Mouse (Mus musculus) neural tube, embryonic 11.5 days (tissue): Measurements from ENCODE around the gene Mcur1. TPM values are rescaled to one million over a fixed set of nuclear protein-coding genes. Genes with fewer than 3 reads are reported as not detected.

Experiments
- ATAC-seq: fragments of 200-750 bp; cut with Nextera tagmentation; 2 replicates; pipeline ENCODE4 v1.8.0; 2017; ENCODE audit warnings: moderate number of reproducible peaks, mild to moderate bottlenecking, moderate TSS enrichment, moderate library complexity; ENCODE audit not compliant: insufficient read depth, low FRiP score, low TSS enrichment
- DNase-seq: peaks from one replicate; pipeline ENCODE4 v3.0.0-alpha.2; 2015; ENCODE audit warnings: low spot score
- H3K27ac ChIP-seq: fragments of 300-500 bp; sonication (generic); 2 replicates; pipeline ENCODE4 v1.5.1; 2014; ENCODE audit warnings: low read depth, mild to moderate bottlenecking, low read length
- H3K27me3 ChIP-seq: fragments of 300-500 bp; sonication (generic); 2 replicates; pipeline ENCODE4 v1.6.1; 2014; ENCODE audit warnings: mild to moderate bottlenecking, low read length, mixed read lengths; ENCODE audit not compliant: control insufficient read depth, insufficient read depth
- H3K36me3 ChIP-seq: fragments of 300-500 bp; sonication (generic); 2 replicates; pipeline ENCODE4 v1.6.1; 2014; ENCODE audit warnings: mild to moderate bottlenecking, low read length, moderate library complexity, mixed read lengths; ENCODE audit not compliant: control insufficient read depth, insufficient read depth
- H3K4me1 ChIP-seq: fragments of 300-500 bp; sonication (generic); 2 replicates; pipeline ENCODE4 v1.6.1; 2014; ENCODE audit warnings: low read length, mixed read lengths; ENCODE audit not compliant: control insufficient read depth, insufficient read depth
- H3K4me2 ChIP-seq: fragments of 300-500 bp; sonication (generic); 2 replicates; pipeline ENCODE4 v1.6.1; 2014; ENCODE audit warnings: low read depth, mild to moderate bottlenecking, moderate library complexity
- H3K4me3 ChIP-seq: fragments of 300-500 bp; sonication (generic); 2 replicates; pipeline ENCODE4 v1.5.1; 2014; ENCODE audit warnings: low read depth, low read length
- H3K9ac ChIP-seq: fragments of 300-500 bp; sonication (generic); 2 replicates; pipeline ENCODE4 v1.6.1; 2014; ENCODE audit warnings: mild to moderate bottlenecking, low read length
- H3K9me3 ChIP-seq: fragments of 300-500 bp; sonication (generic); 2 replicates; pipeline ENCODE4 v1.6.1; 2016; ENCODE audit warnings: low read length; ENCODE audit not compliant: control insufficient read depth
- WGBS: fragments of 180-500 bp; shearing (Covaris S2); extraction: QIAGEN DNeasy Blood & Tissue Kit; methylation state at CpG from one replicate; pipeline ENCODE4 v1.1.7; 2014; 5-methylcytosine and 5-hydroxymethylcytosine counted together
- polyA plus RNA-seq: library from polyadenylated mRNA; unstranded; fragments of >200 nt; fragmentation: Nextera tagmentation; extraction: Ambion mirVana; gene quantifications from 2 replicates; pipeline ENCODE4 v1.2.1, GENCODE M21; 2014

Mcur1 gene
- polyA plus RNA-seq, 1 experiment from 2014 or later = 14.7 TPM

DNA sequence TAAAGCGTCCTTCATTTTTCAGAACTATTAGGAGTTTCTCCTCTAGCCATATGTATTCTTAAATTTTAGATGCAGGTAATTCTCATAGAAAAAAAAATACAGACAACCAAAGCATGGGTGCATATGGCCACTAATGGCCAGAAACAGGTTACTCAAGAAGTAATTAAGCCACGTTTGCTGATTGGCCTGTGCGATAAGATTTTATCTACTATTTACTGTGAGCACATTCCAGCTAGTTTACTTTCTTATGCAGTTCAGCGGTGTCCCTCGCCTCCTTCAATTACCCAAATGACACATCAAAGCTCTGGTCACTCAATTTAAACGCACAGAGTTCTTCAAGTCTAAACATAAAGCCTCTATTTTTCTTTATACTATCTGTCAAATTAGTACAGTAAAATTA, 1.0 kb downstream of the Mcur1 start:
- H3K27me3 ChIP-seq = no peaks in the 10 kb centered on the region
- DNase-seq (no peak), ATAC-seq (no peak)
- H3K36me3 ChIP-seq = no peaks in the 10 kb centered on the region
- H3K4me3 ChIP-seq = peak overlapping the region; percentile 63
- H3K9me3 ChIP-seq = no peaks in the 10 kb centered on the region
- no peak overlapping the region for H3K9ac ChIP-seq
- peaks cover 2% of the 10 kb centered on the region; the same call in 1 of the 2 replicates for H3K4me1 ChIP-seq
- 36% methylated on average over 6 of the region's 6 CpGs for WGBS
- peak overlapping the region; percentile 80 for H3K4me2 ChIP-seq
- H3K27ac ChIP-seq = no peak overlapping the region

DNA sequence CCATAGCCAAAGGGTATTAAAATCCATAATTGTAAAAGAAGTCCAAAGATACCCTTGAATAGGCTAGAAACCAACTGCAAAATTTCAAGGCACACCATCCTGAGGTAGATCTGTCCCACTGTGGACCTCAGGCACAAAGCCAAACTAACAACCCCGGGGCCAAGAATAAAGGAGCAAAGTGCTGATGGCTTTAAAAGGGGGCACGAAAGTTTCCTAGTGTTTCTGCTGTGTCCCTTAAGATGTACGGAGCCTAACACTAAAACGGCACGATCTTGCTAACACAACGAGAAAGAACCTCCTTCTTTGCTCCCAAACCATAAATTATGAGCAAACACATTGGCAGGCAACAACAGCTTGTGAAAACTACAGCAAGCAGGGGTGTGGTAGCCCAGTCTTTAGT, 1.6 kb downstream of the Mcur1 start:
- WGBS = 64% methylated on average over 6 of the region's 6 CpGs
- Histone ChIP-seq H3K9ac (no peak overlapping the region), H3K4me3 (no peak overlapping the region), H3K4me1 (peaks cover 2% of the 10 kb centered on the region; the same call in 1 of the 2 replicates), H3K27me3 (no peaks in the 10 kb centered on the region), H3K36me3 (no peaks in the 10 kb centered on the region), H3K4me2 (no peak overlapping the region; the same call in 1 of the 2 replicates), H3K9me3 (no peaks in the 10 kb centered on the region), H3K27ac (no peak overlapping the region)
- ATAC-seq (no peak), DNase-seq (no peak)

GRCm38 (mm10) chr13:43556913-43557542, 3.0 kb downstream of the Mcur1 start:
- peaks cover 2% of the 10 kb centered on the region; the same call in 1 of the 2 replicates for H3K4me1 ChIP-seq
- H3K27ac ChIP-seq = no peak overlapping the region
- no peaks in the 10 kb centered on the region for H3K27me3 ChIP-seq
- no peak for ATAC-seq
- H3K4me2 ChIP-seq = no peak overlapping the region
- no peak overlapping the region for H3K4me3 ChIP-seq
- no peaks in the 10 kb centered on the region for H3K36me3 ChIP-seq
- no peak for DNase-seq
- no peaks in the 10 kb centered on the region for H3K9me3 ChIP-seq
- WGBS = 93% methylated on average over 9 of the region's 9 CpGs
- H3K9ac ChIP-seq = no peak overlapping the region

DNA sequence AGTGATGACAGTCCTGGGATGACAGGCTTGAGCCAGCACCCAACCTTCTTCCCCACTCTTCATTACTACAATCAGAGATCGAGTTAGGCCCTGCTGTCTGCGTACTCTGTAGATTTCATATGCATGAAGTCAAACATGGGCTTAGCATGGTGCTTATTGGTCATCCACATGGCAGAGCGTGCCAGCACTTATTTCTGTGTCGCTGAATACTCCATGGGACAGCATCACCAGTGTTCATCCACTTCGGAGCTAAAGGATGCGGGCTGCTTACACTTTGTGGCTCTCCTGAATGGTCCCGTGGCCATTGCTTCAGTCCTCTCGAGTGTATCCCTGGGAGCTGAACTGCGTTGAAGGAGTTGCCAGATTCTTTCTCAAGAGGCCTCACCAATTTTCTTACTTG, 4.7 kb downstream of the Mcur1 start:
- 90% methylated on average over 9 of the region's 9 CpGs for WGBS
- Histone ChIP-seq H3K4me3 (no peak overlapping the region), H3K36me3 (peaks cover 3% of the 10 kb centered on the region; the same call in 1 of the 2 replicates), H3K4me1 (peaks cover 2% of the 10 kb centered on the region; the same call in 1 of the 2 replicates), H3K27ac (no peak overlapping the region), H3K27me3 (no peaks in the 10 kb centered on the region), H3K4me2 (no peak overlapping the region), H3K9ac (no peak overlapping the region), H3K9me3 (no peaks in the 10 kb centered on the region)
- ATAC-seq (no peak), DNase-seq (no peak)

DNA sequence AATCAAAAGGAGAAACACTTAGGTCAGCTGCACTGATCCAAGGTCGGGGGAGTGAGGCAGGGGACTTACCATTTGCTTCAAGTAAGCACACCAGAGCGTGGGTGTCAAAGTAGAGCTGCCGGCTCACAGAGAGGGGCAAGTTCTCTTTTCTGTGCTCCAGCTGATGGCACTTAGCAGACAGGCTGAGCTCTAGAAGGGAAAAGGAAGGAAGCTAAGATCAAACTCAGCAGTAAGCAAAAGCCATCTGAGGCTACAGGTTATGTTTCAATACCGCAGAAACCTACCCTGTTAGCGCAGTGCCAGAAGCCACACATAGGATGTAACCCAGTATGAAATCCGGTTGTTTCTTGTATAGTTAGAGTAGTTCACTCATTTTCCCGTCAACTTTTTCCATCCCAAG, 5.2 kb downstream of the Mcur1 start:
- DNase-seq (no peak), ATAC-seq (no peak)
- H3K4me2 ChIP-seq = no peak overlapping the region
- WGBS = 77% methylated on average over 7 of the region's 7 CpGs
- no peak overlapping the region for H3K27ac ChIP-seq
- no peaks in the 10 kb centered on the region for H3K9me3 ChIP-seq
- H3K36me3 ChIP-seq = peaks cover 6% of the 10 kb centered on the region; the same call in 1 of the 2 replicates
- no peak overlapping the region for H3K9ac ChIP-seq
- H3K4me1 ChIP-seq = peaks cover 2% of the 10 kb centered on the region; the same call in 1 of the 2 replicates
- H3K4me3 ChIP-seq = no peak overlapping the region
- no peaks in the 10 kb centered on the region for H3K27me3 ChIP-seq

- H3K4me2 ChIP-seq = no peak overlapping the region
- peaks cover 7% of the 10 kb centered on the region for H3K36me3 ChIP-seq
- no peaks in the 10 kb centered on the region for H3K9me3 ChIP-seq
- DNase-seq (no peak), ATAC-seq (no peak)
- no peak overlapping the region for H3K9ac ChIP-seq
- 90% methylated on average over 8 of the region's 8 CpGs for WGBS
- no peak overlapping the region for H3K27ac ChIP-seq
- no peaks in the 10 kb centered on the region for H3K4me1 ChIP-seq
- H3K27me3 ChIP-seq = no peaks in the 10 kb centered on the region
- H3K4me3 ChIP-seq = no peak overlapping the region
Observed at GRCm38 (mm10) chr13:43550676-43551075, 9.3 kb downstream of the Mcur1 start.

DNA sequence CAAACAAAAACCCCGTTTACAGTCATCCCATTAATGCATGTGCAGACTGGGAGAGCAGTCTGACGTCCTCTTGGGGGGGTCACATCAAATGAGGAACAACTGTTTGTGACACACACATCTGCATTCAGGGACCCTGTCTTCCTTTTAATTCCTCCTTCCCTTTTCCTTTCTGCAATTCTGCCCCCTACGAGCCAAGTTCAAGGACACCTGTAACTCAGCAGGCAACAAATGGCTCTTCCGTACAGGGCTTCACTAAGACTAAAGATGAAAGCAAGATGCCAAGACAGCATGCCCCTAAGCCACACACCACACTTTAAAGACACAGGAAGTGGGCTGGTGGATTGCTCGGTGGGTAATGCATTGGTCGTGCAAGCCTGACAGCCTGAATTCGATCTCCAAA, 10.1 kb downstream of the Mcur1 start:
- no peaks in the 10 kb centered on the region for H3K4me1 ChIP-seq
- DNase-seq (no peak), ATAC-seq (no peak)
- 91% methylated on average over 7 of the region's 7 CpGs for WGBS
- H3K4me3 ChIP-seq = no peak overlapping the region
- H3K4me2 ChIP-seq = no peak overlapping the region
- H3K36me3 ChIP-seq = peaks cover 7% of the 10 kb centered on the region
- H3K27ac ChIP-seq = no peak overlapping the region
- no peaks in the 10 kb centered on the region for H3K9me3 ChIP-seq
- H3K9ac ChIP-seq = no peak overlapping the region
- H3K27me3 ChIP-seq = no peaks in the 10 kb centered on the region

DNA sequence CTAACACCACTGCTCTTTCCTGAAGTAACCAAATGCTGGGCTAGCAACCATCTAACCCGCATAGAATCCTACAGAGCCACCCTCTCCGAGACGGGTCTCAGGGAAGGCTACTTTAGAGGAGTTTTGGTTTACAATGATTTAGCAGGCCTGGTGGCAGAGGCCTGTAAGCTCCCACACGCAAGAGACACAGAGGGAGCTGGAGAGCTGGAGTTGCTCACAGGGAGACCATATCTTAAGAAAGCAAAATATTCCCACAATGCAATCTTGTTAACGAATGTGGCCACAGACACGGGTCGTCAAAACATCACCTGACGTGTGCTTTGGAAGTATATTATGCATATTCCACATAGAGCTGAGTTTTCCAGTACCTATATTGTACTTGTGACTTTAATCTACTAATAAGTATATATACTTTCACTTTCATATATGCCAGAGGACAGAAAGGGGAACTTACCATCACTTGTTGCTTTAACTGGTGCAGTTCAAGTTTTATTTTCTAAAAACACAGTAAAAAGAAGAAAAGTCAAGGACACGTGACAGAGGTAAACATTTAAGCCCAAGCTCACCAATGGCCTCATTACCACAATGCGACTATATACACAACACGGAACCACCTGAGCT, 10.8 kb downstream of the Mcur1 start:
- no peak overlapping the region for H3K4me2 ChIP-seq
- ATAC-seq (no peak), DNase-seq (no peak)
- peaks cover 7% of the 10 kb centered on the region for H3K36me3 ChIP-seq
- H3K9me3 ChIP-seq = no peaks in the 10 kb centered on the region
- H3K9ac ChIP-seq = no peak overlapping the region
- WGBS = 89% methylated on average over 11 of the region's 11 CpGs
- no peak overlapping the region for H3K27ac ChIP-seq
- no peaks in the 10 kb centered on the region for H3K4me1 ChIP-seq
- H3K4me3 ChIP-seq = no peak overlapping the region
- no peaks in the 10 kb centered on the region for H3K27me3 ChIP-seq

DNA sequence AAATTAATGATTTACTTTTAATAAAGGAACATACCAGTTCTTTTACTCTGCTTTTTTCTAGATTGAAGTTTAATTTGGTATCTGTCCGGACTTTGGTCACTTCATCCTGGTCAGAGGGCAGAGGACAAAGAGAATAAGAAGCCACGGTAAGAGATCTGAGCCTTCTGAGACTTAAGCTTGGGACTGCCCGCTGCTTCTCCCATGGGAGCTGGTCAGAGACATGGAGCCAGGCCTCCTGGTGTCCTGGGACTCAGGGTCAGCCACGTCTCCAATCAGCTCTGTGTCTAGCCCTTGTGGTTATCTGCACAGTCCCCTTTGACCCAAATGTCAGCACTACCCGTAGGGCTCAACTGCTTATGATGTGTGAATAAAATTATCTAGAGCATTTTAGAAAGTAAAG, 11.4 kb downstream of the Mcur1 start:
- Histone ChIP-seq H3K9ac (no peak overlapping the region), H3K4me2 (no peak overlapping the region), H3K27me3 (no peaks in the 10 kb centered on the region), H3K27ac (no peak overlapping the region), H3K9me3 (no peaks in the 10 kb centered on the region), H3K36me3 (peaks cover 10% of the 10 kb centered on the region), H3K4me3 (no peak overlapping the region), H3K4me1 (no peaks in the 10 kb centered on the region)
- no peak for ATAC-seq
- no peak for DNase-seq
- WGBS = 88% methylated on average over 5 of the region's 5 CpGs
